Mouse (Mus musculus): ENCODE measurements at regions not wholly inside any gene's neighbourhood (a gene's known extent, or its start where the extent isn't known, plus 50 kb on each side); places are given as distances from the start of the nearest gene placed in this dataset.
"Not testable (repeated sequence)": the region's sequence is repeated elsewhere in the genome, so short reads cannot be mapped to it uniquely, and the experiment has no call there.

- DNase-seq (ENCODE audit: low spot score in 2 of 2), result no peak
- intact Hi-C loops (cut with DNase I), result no loop called here
Observed at GRCm38 (mm10) chr3:151938472-151939029, 101.1 kb upstream of the Ptgfr start.

- intact Hi-C loops (cut with DNase I), result no loop called here
- DNase-seq (ENCODE audit: low spot score in 2 of 2), result no peak
Observed at GRCm38 (mm10) chr3:151931656-151932055, 94.2 kb upstream of the Ptgfr start.

DNA sequence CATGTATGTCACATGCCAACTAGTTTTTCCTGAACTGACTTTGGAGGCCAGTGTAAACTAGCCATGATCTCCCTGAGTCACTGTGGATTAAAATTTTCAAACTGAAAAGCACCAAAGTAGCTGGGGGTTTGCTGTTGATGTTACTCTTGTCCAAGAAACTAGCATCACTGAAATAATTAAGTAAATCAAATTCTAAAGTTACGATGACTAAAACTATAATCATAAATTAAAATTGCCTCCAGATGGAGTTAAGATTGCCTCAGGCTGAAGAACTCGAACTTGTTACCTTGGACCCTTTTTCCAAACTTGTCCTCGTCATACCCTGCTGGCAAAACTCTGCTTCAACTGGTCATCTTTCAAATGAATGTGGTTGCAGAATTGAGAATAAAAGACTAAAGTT is 93.7 kb upstream of the Ptgfr start:
- intact Hi-C loops (cut with DNase I), result no loop called here
- no peak for DNase-seq (ENCODE audit: low spot score in 2 of 2)

- DNase-seq (ENCODE audit: low spot score in 2 of 2), result peak; percentile 14 to 35
- intact Hi-C loops (cut with DNase I), result no loop called here
Observed at GRCm38 (mm10) chr3:151914010-151914513, 76.6 kb upstream of the Ptgfr start.

DNA sequence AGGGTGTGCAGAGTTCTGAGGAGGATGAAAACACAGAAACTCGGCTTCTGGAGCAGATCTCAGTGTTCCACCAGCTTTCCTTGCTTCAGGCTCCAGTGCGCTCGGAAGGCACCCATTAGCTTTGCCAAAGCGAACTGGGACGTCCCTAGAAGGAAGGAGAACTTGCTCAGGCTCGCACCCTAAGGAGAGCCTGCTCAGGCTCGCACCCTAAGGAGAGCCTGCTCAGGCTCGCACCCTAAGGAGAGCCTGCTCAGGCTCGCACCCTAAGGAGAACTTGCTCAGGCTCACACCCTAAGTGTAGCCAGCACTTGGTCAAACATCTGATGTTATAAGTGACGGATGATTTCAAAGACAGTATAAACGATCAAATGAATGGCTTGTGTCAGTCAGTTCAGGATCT is 74.9 kb upstream of the Ptgfr start:
- DNase-seq (ENCODE audit: low spot score in 2 of 2); intact Hi-C loops (cut with DNase I): not testable (repeated sequence)

- intact Hi-C loops (cut with DNase I), result no loop called here
Observed at GRCm38 (mm10) chr3:151910851-151911250, 73.4 kb upstream of the Ptgfr start.

DNA sequence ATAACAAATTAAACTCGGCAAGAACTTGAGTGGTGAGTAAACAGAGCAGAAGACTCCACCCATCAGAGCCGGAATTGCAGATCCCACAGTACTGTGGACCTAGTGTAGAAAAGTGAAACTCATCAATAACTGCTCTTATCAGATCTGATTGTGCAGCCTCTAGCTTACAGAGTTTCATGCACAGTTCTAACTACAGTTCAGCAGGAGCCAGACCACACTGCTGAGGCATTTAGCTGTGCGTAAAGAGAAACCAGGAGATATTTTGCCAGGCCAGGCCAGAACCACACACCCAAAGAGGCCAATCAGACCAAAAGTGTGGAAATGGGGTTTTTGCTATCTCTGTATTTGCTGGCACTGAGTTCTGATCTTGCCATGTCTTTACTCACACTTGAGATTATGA is 71.9 kb upstream of the Ptgfr start:
- intact Hi-C loops (cut with DNase I), result no loop called here
- DNase-seq (ENCODE audit: low spot score in 2 of 2), result no peak

More at GRCm38 (mm10) chr3:151910851-151911250, 73.4 kb upstream of the Ptgfr start:
- no peak for DNase-seq (ENCODE audit: low spot score in 2 of 2)

- intact Hi-C loops (cut with DNase I), result no loop called here
- DNase-seq (ENCODE audit: low spot score in 2 of 2), result no peak
Observed at GRCm38 (mm10) chr3:151908886-151909285, 71.5 kb upstream of the Ptgfr start.

- intact Hi-C loops (cut with DNase I), result no loop called here
- no peak for DNase-seq (ENCODE audit: low spot score in 2 of 2)
Observed at GRCm38 (mm10) chr3:151905775-151906174, 68.3 kb upstream of the Ptgfr start.

DNA sequence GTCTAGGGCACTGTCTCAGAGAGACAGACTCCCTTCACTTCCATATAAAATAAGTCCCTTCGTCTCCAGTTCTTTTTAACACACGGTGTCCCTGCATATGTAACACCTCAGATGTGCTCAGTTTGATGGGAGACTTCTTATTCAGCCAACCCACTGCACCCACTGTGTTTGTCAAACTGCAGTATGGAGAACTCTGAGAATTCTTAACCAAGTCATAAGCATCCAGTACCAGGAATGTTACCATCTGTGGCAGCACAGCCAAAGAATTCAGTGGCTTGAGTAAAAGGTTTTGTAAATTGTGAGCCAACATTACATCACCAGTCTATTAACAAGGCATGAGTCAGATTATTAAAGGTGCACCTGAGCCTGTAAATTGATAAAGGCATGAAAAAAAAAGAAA is 65.7 kb upstream of the Ptgfr start:
- intact Hi-C loops (cut with DNase I), result no loop called here
- DNase-seq (ENCODE audit: low spot score in 2 of 2), result no peak

- DNase-seq (ENCODE audit: low spot score in 2 of 2), result no peak
- intact Hi-C loops (cut with DNase I), result no loop called here
Observed at GRCm38 (mm10) chr3:151902216-151902827, 64.9 kb upstream of the Ptgfr start.

DNA sequence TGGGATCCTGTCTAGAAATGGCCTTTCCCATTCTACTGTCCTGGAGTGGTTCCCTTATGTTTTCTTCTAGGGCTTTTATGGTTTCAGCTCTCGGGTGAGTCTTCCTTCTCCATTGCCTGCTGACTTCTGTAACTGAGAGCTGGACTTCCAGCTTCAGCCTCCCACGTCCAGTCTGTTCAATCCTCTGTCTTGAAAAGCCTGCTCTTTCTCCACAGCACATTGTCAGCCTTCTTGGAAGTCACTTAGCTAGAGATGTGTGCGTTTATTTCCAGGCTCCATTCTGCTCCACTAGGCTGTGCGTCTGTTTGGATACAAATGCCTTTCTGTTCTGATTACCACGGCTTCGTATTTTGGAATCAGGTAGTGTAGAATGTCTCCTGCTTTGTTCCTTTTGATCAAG is 62.2 kb upstream of the Ptgfr start:
- DNase-seq (ENCODE audit: low spot score in 2 of 2), result no peak
- intact Hi-C loops (cut with DNase I), result no loop called here

DNA sequence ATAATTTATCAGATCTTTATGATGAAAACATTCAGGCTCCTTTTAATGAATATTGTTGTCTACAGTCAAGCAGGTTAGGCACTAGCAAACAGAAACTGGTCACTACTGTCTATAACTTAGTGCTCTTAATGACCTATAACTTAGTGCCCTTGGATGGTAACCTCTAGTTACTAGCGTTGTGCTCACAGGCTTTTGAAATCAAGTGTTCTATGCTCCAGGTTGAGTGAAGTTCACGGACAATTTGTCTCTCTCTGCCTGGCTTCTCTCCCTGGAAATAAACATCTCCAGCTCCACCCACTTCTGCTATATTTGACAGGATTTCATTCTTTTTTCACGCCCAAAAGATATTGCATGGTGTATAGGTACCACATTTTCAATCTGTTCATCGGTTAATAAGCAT is 61.7 kb upstream of the Ptgfr start:
- intact Hi-C loops (cut with DNase I), result no loop called here
- DNase-seq (ENCODE audit: low spot score in 2 of 2), result no peak

- intact Hi-C loops (cut with DNase I), result no loop called here
- DNase-seq (ENCODE audit: low spot score in 2 of 2), result no peak
Observed at GRCm38 (mm10) chr3:151896320-151896719, 58.9 kb upstream of the Ptgfr start.

- DNase-seq (ENCODE audit: low spot score in 2 of 2), result no peak
- intact Hi-C loops (cut with DNase I), result no loop called here
Observed at GRCm38 (mm10) chr3:151894712-151895111, 57.3 kb upstream of the Ptgfr start.

- intact Hi-C loops (cut with DNase I), result no loop called here
- no peak for DNase-seq (ENCODE audit: low spot score in 2 of 2)
Observed at GRCm38 (mm10) chr3:151893421-151894235, 56.2 kb upstream of the Ptgfr start.

- intact Hi-C loops (cut with DNase I), result no loop called here
- peak; percentile 16 to 27 for DNase-seq (ENCODE audit: low spot score in 2 of 2)
Observed at GRCm38 (mm10) chr3:151891760-151892253, 54.4 kb upstream of the Ptgfr start.

GRCm38 (mm10) chr3:151891336-151891735 is 53.9 kb upstream of the Ptgfr start:
- intact Hi-C loops (cut with DNase I), result no loop called here

DNA sequence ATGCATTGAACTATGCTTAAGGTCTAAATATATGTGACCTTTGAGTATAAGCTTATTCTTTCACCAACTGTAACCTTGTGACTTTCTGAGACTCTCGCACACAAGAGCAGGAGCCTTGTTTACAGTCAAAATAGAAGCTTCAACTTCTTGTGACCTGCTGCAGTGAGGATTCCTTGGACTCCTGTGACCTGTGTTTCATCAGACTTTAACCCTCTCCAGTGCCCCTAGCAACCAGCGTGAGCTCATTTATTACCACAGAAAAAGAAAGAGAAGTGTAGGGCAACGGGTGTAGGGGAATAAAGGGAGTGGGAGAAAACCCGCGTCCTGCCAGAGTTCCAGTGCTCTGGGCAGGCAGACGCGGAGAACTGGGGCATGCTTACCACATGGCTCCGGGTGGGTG is 52.3 kb upstream of the Ptgfr start:
- intact Hi-C loops (cut with DNase I), result no loop called here
- DNase-seq (ENCODE audit: low spot score in 2 of 2), result no peak

More at GRCm38 (mm10) chr3:151891336-151891735, 53.9 kb upstream of the Ptgfr start:
- DNase-seq (ENCODE audit: low spot score in 2 of 2), result no peak

Data from left cerebral cortex, postnatal 36 days (tissue).